Comparison of ENCODE assay signal across 10 mouse cellular contexts in the genomic region with DNA sequence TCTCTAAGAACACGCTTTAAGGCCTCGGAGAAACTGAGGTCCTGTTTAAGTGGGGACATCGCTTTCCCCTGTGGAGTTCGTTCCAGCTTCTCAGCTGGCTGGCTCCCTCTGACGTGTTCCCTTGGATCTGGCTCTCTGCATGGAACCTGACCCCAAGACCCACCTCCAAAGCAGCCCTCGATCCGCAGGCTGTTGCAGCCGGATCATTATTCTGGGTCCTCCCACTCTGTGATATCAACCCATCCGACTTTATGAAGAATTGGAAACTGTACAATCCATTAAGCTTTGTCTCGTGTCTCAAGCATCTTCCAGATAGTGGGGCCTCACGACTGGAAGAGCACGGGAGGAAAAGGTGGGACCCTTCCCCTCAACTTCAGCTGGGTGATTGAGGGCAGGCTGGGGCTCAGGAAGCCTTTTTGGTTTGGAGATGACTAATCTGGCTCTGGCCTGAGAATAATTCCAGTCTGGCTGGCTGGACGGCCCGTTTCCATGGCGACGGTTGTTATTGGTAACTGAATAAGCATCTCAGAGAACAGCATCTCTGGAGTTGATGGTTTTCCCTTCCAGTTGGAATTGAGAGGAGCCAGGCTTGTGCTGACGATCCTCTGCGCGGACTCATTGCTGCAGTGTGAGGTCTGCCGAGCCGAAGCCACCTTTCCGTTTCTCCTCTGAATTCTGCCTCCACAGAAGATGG. TPM values are rescaled to one million over a fixed set of nuclear protein-coding genes. Genes with fewer than 3 reads are reported as not detected.
DNase-seq lines count a peak whose midpoint lies in the region; ATAC-seq lines count a peak whose summit lies in the region.
"Had no signal": no experiment of that assay in that cellular context is flagged by ENCODE, and none has a peak within 500 bp of the region (broad histone marks: within the 10 kb centered on the region; RNA-seq: fewer than 3 reads in every experiment).

No protein-coding gene starts in this region.

- H3K4me1 ChIP-seq in liver, embryonic 12.5 days = peaks cover 16% of the 10 kb centered on the region

- H3K27me3 ChIP-seq in liver, embryonic 12.5 days (replicated peaks) = no peaks in the 10 kb centered on the region

- no peak overlapping the region for H3K4me3 ChIP-seq in liver, embryonic 12.5 days

- DNase-seq in adrenal gland, postnatal 10 days = peak; percentile 35
- DNase-seq in adrenal gland, adult 8-10 months = no peak
- DNase-seq in cerebellum, postnatal 25 days = peak; percentile 35 to 66
- peak; percentile 62 to 73 for DNase-seq in frontal cortex, postnatal 25 days (ENCODE audit: low spot score in 2 of 2)
- DNase-seq in left cerebral cortex, postnatal 10 days (ENCODE audit: extremely low spot score in 1 of 2, low spot score in 2 of 2) = peak; percentile 87 to 94
- peak; percentile 87 for DNase-seq in right cerebral cortex, adult 18-20 months
- DNase-seq in c-Kit-positive CD71-positive TER-119-positive erythroid progenitor cells, embryonic 14.5 days (ENCODE audit: low spot score) = no peak

- H3K9me3 ChIP-seq in liver, embryonic 12.5 days (replicated peaks) = no peaks in the 10 kb centered on the region

- 72% methylated on average over 22 of the region's 22 CpGs for WGBS in liver, embryonic 12.5 days (ENCODE audit: insufficient replicate concordance)

- no peak overlapping the region for H3K9ac ChIP-seq in liver, embryonic 12.5 days
- H3K9ac ChIP-seq: liver, embryonic 14.5 days had no signal

- intact Hi-C loops in left cerebral cortex, postnatal 10 days (cut with DNase I) = no loop called here

- H3K36me3 ChIP-seq in liver, embryonic 12.5 days = no peaks in the 10 kb centered on the region

- no peak overlapping the region for H3K27ac ChIP-seq in liver, embryonic 12.5 days
- H3K27ac ChIP-seq: liver, embryonic 14.5 days had no signal

- no peak for ATAC-seq in liver, embryonic 12.5 days

- H3K4me2 ChIP-seq in liver, embryonic 12.5 days = no peak overlapping the region

RNA-seq across cellular contexts. Expression of a gene that starts 50.4 kb away (rescaled TPM):
- total RNA-seq in adrenal gland, postnatal 10 days (2021) = 1 to 10 TPM; 3.9 to 5.0 TPM
- 10 to 100 TPM in 2 of 4 experiments, 1 to 10 TPM in 2; 2.3 to 11.7 (median 6.8) TPM for total RNA-seq in adrenal gland, adult 8-10 months (2022)
- total RNA-seq in left cerebral cortex, postnatal 10 days (2021) = 10 to 100 TPM; 23.9 to 26.4 TPM
- 0.99 and 1.2 TPM in 2 replicates for polyA plus RNA-seq in liver, embryonic 12.5 days (2016; fragmentation: Nextera tagmentation; extraction: Ambion mirVana)
- total RNA-seq: common myeloid progenitor, adult 5-6 weeks had no signal

Comparison
In these comparisons a context has a peak if more than half of its experiments do, and no peak if none do; other contexts are left out.
1. DNase-seq: peak in adrenal gland, postnatal 10 days (single experiment), cerebellum, postnatal 25 days (2 of 2), frontal cortex, postnatal 25 days (2 of 2), left cerebral cortex, postnatal 10 days (2 of 2) and right cerebral cortex, adult 18-20 months (single experiment); none in adrenal gland, adult 8-10 months (single experiment) and c-Kit-positive CD71-positive TER-119-positive erythroid progenitor cells, embryonic 14.5 days (single experiment).